Mouse (Mus musculus) forebrain, embryonic 15.5 days (tissue): Measurements from ENCODE around the gene Fads3. TPM values are rescaled to one million over a fixed set of nuclear protein-coding genes. Genes with fewer than 3 reads are reported as not detected.

Experiments
- ATAC-seq: fragments of 200-750 bp; cut with Nextera tagmentation; replicated peaks from 2 replicates; pipeline ENCODE4 v1.8.0; 2017; ENCODE audit warnings: mild to moderate bottlenecking, moderate TSS enrichment, moderate library complexity
- H3K27ac ChIP-seq: fragments of 300-500 bp; sonication (generic); replicated peaks from 2 replicates; pipeline ENCODE4 v1.5.1; 2015; ENCODE audit warnings: mild to moderate bottlenecking, inconsistent platforms
- H3K27me3 ChIP-seq: fragments of 300-500 bp; sonication (generic); 2 replicates; pipeline ENCODE4 v1.6.1; 2015; ENCODE audit warnings: inconsistent platforms
- H3K36me3 ChIP-seq: fragments of 300-500 bp; sonication (generic); 2 replicates; pipeline ENCODE4 v1.6.1; 2015; ENCODE audit warnings: mild to moderate bottlenecking, inconsistent platforms
- H3K4me1 ChIP-seq: fragments of 300-500 bp; sonication (generic); 2 replicates; pipeline ENCODE4 v1.6.1; 2015; ENCODE audit warnings: inconsistent platforms
- H3K4me2 ChIP-seq: fragments of 300-500 bp; sonication (generic); replicated peaks from 2 replicates; pipeline ENCODE4 v1.6.1; 2015; ENCODE audit warnings: mild to moderate bottlenecking, inconsistent platforms
- H3K4me3 ChIP-seq: fragments of 300-500 bp; sonication (generic); 2 replicates; pipeline ENCODE4 v1.5.1; 2015; ENCODE audit warnings: mild to moderate bottlenecking, inconsistent platforms
- H3K9ac ChIP-seq: fragments of 300-500 bp; sonication (generic); replicated peaks from 2 replicates; pipeline ENCODE4 v1.6.1; 2015; ENCODE audit warnings: mild to moderate bottlenecking, inconsistent platforms
- H3K9me3 ChIP-seq: fragments of 300-500 bp; sonication (generic); 2 replicates; pipeline ENCODE4 v1.6.1; 2016; ENCODE audit warnings: inconsistent platforms
- WGBS: fragments of 180-500 bp; shearing (Covaris S2); methylation state at CpG from one replicate; pipeline ENCODE4 v1.1.7; 2015; ENCODE audit warnings: mixed read lengths; 5-methylcytosine and 5-hydroxymethylcytosine counted together
- polyA plus RNA-seq: library from polyadenylated mRNA; unstranded; fragments of >200 nt; fragmentation: Nextera tagmentation; extraction: Ambion mirVana; gene quantifications from 2 replicates; pipeline ENCODE4 v1.2.1, GENCODE M21; 2015

Gene Fads3
- polyA plus RNA-seq, 1 experiment from 2014 or later, result 15.3 TPM

- no peaks in the 10 kb centered on the region for H3K36me3 ChIP-seq
- H3K9me3 ChIP-seq, result no peaks in the 10 kb centered on the region
- H3K4me2 ChIP-seq, result no peak overlapping the region
Observed at GRCm38 (mm10) chr19:10043643-10044042, 2.3 kb downstream of the Fads3 start.

GRCm38 (mm10) chr19:10045707-10046106, 4.3 kb downstream of the Fads3 start:
- 83% methylated on average over 2 of the region's 2 CpGs for WGBS
- Histone ChIP-seq H3K4me3 (no peak overlapping the region), H3K4me2 (no peak overlapping the region), H3K9me3 (no peaks in the 10 kb centered on the region), H3K4me1 (peaks cover 14% of the 10 kb centered on the region), H3K27me3 (no peaks in the 10 kb centered on the region), H3K9ac (no peak overlapping the region), H3K27ac (no peak overlapping the region), H3K36me3 (no peaks in the 10 kb centered on the region)
- no peak for ATAC-seq

More at GRCm38 (mm10) chr19:10043643-10044042, 2.3 kb downstream of the Fads3 start:
- no peak overlapping the region for H3K9ac ChIP-seq
- ATAC-seq, result no peak
- peaks cover 19% of the 10 kb centered on the region for H3K4me1 ChIP-seq
- no peak overlapping the region for H3K4me3 ChIP-seq
- H3K27ac ChIP-seq, result no peak overlapping the region
- no peaks in the 10 kb centered on the region for H3K27me3 ChIP-seq

GRCm38 (mm10) chr19:10046346-10046745, 5.0 kb downstream of the Fads3 start:
- ATAC-seq, result no peak
- 76% methylated on average over 4 of the region's 4 CpGs for WGBS
- H3K27ac ChIP-seq, result no peak overlapping the region
- no peaks in the 10 kb centered on the region for H3K36me3 ChIP-seq
- no peak overlapping the region for H3K4me3 ChIP-seq
- H3K27me3 ChIP-seq, result no peaks in the 10 kb centered on the region
- no peak overlapping the region for H3K9ac ChIP-seq
- H3K9me3 ChIP-seq, result no peaks in the 10 kb centered on the region
- H3K4me1 ChIP-seq, result peaks cover 8% of the 10 kb centered on the region
- H3K4me2 ChIP-seq, result no peak overlapping the region

GRCm38 (mm10) chr19:10046983-10047382, 5.6 kb downstream of the Fads3 start:
- no peaks in the 10 kb centered on the region for H3K9me3 ChIP-seq
- H3K4me2 ChIP-seq, result no peak overlapping the region
- H3K9ac ChIP-seq, result no peak overlapping the region
- H3K36me3 ChIP-seq, result no peaks in the 10 kb centered on the region
- ATAC-seq, result no peak
- peaks cover 7% of the 10 kb centered on the region for H3K4me1 ChIP-seq
- 63% methylated on average over 3 of the region's 3 CpGs for WGBS
- no peaks in the 10 kb centered on the region for H3K27me3 ChIP-seq
- no peak overlapping the region for H3K4me3 ChIP-seq
- H3K27ac ChIP-seq, result no peak overlapping the region

GRCm38 (mm10) chr19:10049533-10049932, 8.2 kb downstream of the Fads3 start:
- no peak for ATAC-seq
- no peaks in the 10 kb centered on the region for H3K9me3 ChIP-seq
- no peaks in the 10 kb centered on the region for H3K27me3 ChIP-seq
- no peaks in the 10 kb centered on the region for H3K4me1 ChIP-seq
- 0 out of 2 replicates have a peak, but pooled peaks cover 3% of the 10 kb centered on the region for H3K36me3 ChIP-seq
- H3K4me2 ChIP-seq, result no peak overlapping the region
- H3K9ac ChIP-seq, result no peak overlapping the region
- H3K27ac ChIP-seq, result no peak overlapping the region
- no peak overlapping the region for H3K4me3 ChIP-seq

- ATAC-seq, result no peak
- WGBS, result 84% methylated on average over 2 of the region's 2 CpGs
Observed at GRCm38 (mm10) chr19:10050438-10050837, 9.1 kb downstream of the Fads3 start.

GRCm38 (mm10) chr19:10052698-10053097, 11.3 kb downstream of the Fads3 start:
- no peak overlapping the region for H3K9ac ChIP-seq
- no peaks in the 10 kb centered on the region for H3K4me1 ChIP-seq
- WGBS, result 94% methylated on average over 4 of the region's 4 CpGs
- no peaks in the 10 kb centered on the region for H3K9me3 ChIP-seq
- no peak overlapping the region for H3K27ac ChIP-seq
- no peaks in the 10 kb centered on the region for H3K27me3 ChIP-seq
- ATAC-seq, result no peak
- no peak overlapping the region for H3K4me2 ChIP-seq
- 0 out of 2 replicates have a peak, but pooled peaks cover 3% of the 10 kb centered on the region for H3K36me3 ChIP-seq
- no peak overlapping the region for H3K4me3 ChIP-seq

More at GRCm38 (mm10) chr19:10050438-10050837, 9.1 kb downstream of the Fads3 start:
- no peak overlapping the region for H3K27ac ChIP-seq
- H3K36me3 ChIP-seq, result 0 out of 2 replicates have a peak, but pooled peaks cover 3% of the 10 kb centered on the region
- no peak overlapping the region for H3K4me2 ChIP-seq
- no peaks in the 10 kb centered on the region for H3K9me3 ChIP-seq
- H3K27me3 ChIP-seq, result no peaks in the 10 kb centered on the region
- H3K9ac ChIP-seq, result no peak overlapping the region
- H3K4me1 ChIP-seq, result no peaks in the 10 kb centered on the region
- no peak overlapping the region for H3K4me3 ChIP-seq

GRCm38 (mm10) chr19:10053692-10054260, 12.4 kb downstream of the Fads3 start:
- H3K36me3 ChIP-seq, result 0 out of 2 replicates have a peak, but pooled peaks cover 3% of the 10 kb centered on the region
- no peaks in the 10 kb centered on the region for H3K27me3 ChIP-seq
- H3K27ac ChIP-seq, result no peak overlapping the region
- H3K9me3 ChIP-seq, result no peaks in the 10 kb centered on the region
- no peak for ATAC-seq
- no peak overlapping the region for H3K4me2 ChIP-seq
- H3K9ac ChIP-seq, result no peak overlapping the region
- H3K4me1 ChIP-seq, result no peaks in the 10 kb centered on the region
- no peak overlapping the region for H3K4me3 ChIP-seq
- 92% methylated on average over 10 of the region's 10 CpGs for WGBS

GRCm38 (mm10) chr19:10054361-10055075, 13.1 kb downstream of the Fads3 start:
- Histone ChIP-seq H3K9me3 (no peaks in the 10 kb centered on the region), H3K4me2 (no peak overlapping the region), H3K27me3 (no peaks in the 10 kb centered on the region), H3K4me1 (no peaks in the 10 kb centered on the region), H3K36me3 (0 out of 2 replicates have a peak, but pooled peaks cover 3% of the 10 kb centered on the region), H3K9ac (no peak overlapping the region), H3K27ac (no peak overlapping the region), H3K4me3 (no peak overlapping the region)
- WGBS, result 89% methylated on average over 6 of the region's 6 CpGs
- ATAC-seq, result no peak

GRCm38 (mm10) chr19:10055261-10055660, 13.9 kb downstream of the Fads3 start:
- H3K4me1 ChIP-seq, result no peaks in the 10 kb centered on the region
- H3K36me3 ChIP-seq, result 0 out of 2 replicates have a peak, but pooled peaks cover 3% of the 10 kb centered on the region
- H3K9ac ChIP-seq, result no peak overlapping the region
- no peak overlapping the region for H3K4me3 ChIP-seq
- H3K4me2 ChIP-seq, result no peak overlapping the region
- ATAC-seq, result no peak
- no peaks in the 10 kb centered on the region for H3K27me3 ChIP-seq
- no peak overlapping the region for H3K27ac ChIP-seq
- no peaks in the 10 kb centered on the region for H3K9me3 ChIP-seq
- WGBS, result 87% methylated on average over 3 of the region's 3 CpGs

GRCm38 (mm10) chr19:10055783-10056660, 14.7 kb downstream of the Fads3 start:
- Histone ChIP-seq H3K4me1 (0 out of 2 replicates have a peak, but pooled peaks cover 2% of the 10 kb centered on the region), H3K4me2 (no peak overlapping the region), H3K9ac (no peak overlapping the region), H3K36me3 (0 out of 2 replicates have a peak, but pooled peaks cover 3% of the 10 kb centered on the region), H3K27me3 (no peaks in the 10 kb centered on the region), H3K4me3 (no peak overlapping the region), H3K27ac (no peak overlapping the region), H3K9me3 (no peaks in the 10 kb centered on the region)
- ATAC-seq, result no peak; the same call in 1 of the 2 replicates
- WGBS, result 84% methylated on average over 22 of the region's 22 CpGs

- Histone ChIP-seq H3K27me3 (no peaks in the 10 kb centered on the region), H3K4me1 (0 out of 2 replicates have a peak, but pooled peaks cover 4% of the 10 kb centered on the region), H3K36me3 (peaks cover 7% of the 10 kb centered on the region), H3K27ac (no peak overlapping the region), H3K9ac (no peak overlapping the region), H3K4me2 (no peak overlapping the region), H3K9me3 (no peaks in the 10 kb centered on the region), H3K4me3 (no peak overlapping the region)
- ATAC-seq, result no peak
- 89% methylated on average over 3 of the region's 3 CpGs for WGBS
Observed at GRCm38 (mm10) chr19:10056686-10057085, 15.3 kb downstream of the Fads3 start.
